Mouse (Mus musculus): Measurements from ENCODE around the gene Rasgrp3. TPM values are rescaled to one million over a fixed set of nuclear protein-coding genes. Genes with fewer than 3 reads are reported as not detected.

Rasgrp3 gene
- polyA plus RNA-seq, 1 experiment from 2014 or later, result 5.7 TPM

GRCm38 (mm10) chr17:75509257-75509656 lies 73.6 kb downstream of the Rasgrp3 start:
- Histone ChIP-seq H3K9ac (no peak overlapping the region), H3K27ac (no peak overlapping the region), H3K9me3 (no peaks in the 10 kb centered on the region), H3K27me3 (no peaks in the 10 kb centered on the region), H3K4me1 (no peaks in the 10 kb centered on the region), H3K36me3 (replicated peaks) (no peaks in the 10 kb centered on the region), H3K4me3 (replicated peaks) (no peak overlapping the region), H3K4me2 (no peak overlapping the region)
- no peak for ATAC-seq (ENCODE audit: low FRiP score)
- WGBS, result 95% methylated on average over 5 of the region's 5 CpGs

GRCm38 (mm10) chr17:75516591-75516990 lies 80.9 kb downstream of the Rasgrp3 start:
- no peaks in the 10 kb centered on the region for H3K27me3 ChIP-seq
- 84% methylated on average over 4 of the region's 4 CpGs for WGBS
- no peak overlapping the region for H3K9ac ChIP-seq
- H3K36me3 ChIP-seq (replicated peaks), result no peaks in the 10 kb centered on the region
- no peaks in the 10 kb centered on the region for H3K9me3 ChIP-seq
- no peak overlapping the region for H3K4me3 ChIP-seq (replicated peaks)
- H3K4me2 ChIP-seq, result no peak overlapping the region
- H3K4me1 ChIP-seq, result peaks cover 5% of the 10 kb centered on the region
- no peak for ATAC-seq (ENCODE audit: low FRiP score)
- no peak overlapping the region for H3K27ac ChIP-seq

- no peak overlapping the region for H3K27ac ChIP-seq
- peaks cover 6% of the 10 kb centered on the region for H3K4me1 ChIP-seq
- no peak overlapping the region for H3K9ac ChIP-seq
- no peak for ATAC-seq (ENCODE audit: low FRiP score)
- H3K4me3 ChIP-seq (replicated peaks), result no peak overlapping the region
- no peak overlapping the region for H3K4me2 ChIP-seq
- H3K27me3 ChIP-seq, result no peaks in the 10 kb centered on the region
- H3K36me3 ChIP-seq (replicated peaks), result no peaks in the 10 kb centered on the region
- WGBS, result 59% methylated on average over 8 of the region's 8 CpGs
- no peaks in the 10 kb centered on the region for H3K9me3 ChIP-seq
Measured at GRCm38 (mm10) chr17:75518181-75518901, 82.6 kb downstream of the Rasgrp3 start.

GRCm38 (mm10) chr17:75519239-75519900 lies 83.7 kb downstream of the Rasgrp3 start:
- H3K27ac ChIP-seq, result no peak overlapping the region
- H3K27me3 ChIP-seq, result no peaks in the 10 kb centered on the region
- H3K4me1 ChIP-seq, result peaks cover 6% of the 10 kb centered on the region
- no peaks in the 10 kb centered on the region for H3K36me3 ChIP-seq (replicated peaks)
- 90% methylated on average over 8 of the region's 8 CpGs for WGBS
- no peak for ATAC-seq (ENCODE audit: low FRiP score)
- no peak overlapping the region for H3K9ac ChIP-seq
- no peak overlapping the region for H3K4me2 ChIP-seq
- H3K4me3 ChIP-seq (replicated peaks), result no peak overlapping the region
- no peaks in the 10 kb centered on the region for H3K9me3 ChIP-seq

GRCm38 (mm10) chr17:75521236-75521842 lies 85.6 kb downstream of the Rasgrp3 start:
- H3K27ac ChIP-seq, result no peak overlapping the region
- peaks cover 6% of the 10 kb centered on the region for H3K4me1 ChIP-seq
- WGBS, result 15% methylated on average over 6 of the region's 6 CpGs
- no peak overlapping the region for H3K4me2 ChIP-seq
- no peak overlapping the region for H3K4me3 ChIP-seq (replicated peaks)
- no peaks in the 10 kb centered on the region for H3K9me3 ChIP-seq
- ATAC-seq (ENCODE audit: low FRiP score), result no peak
- H3K36me3 ChIP-seq (replicated peaks), result no peaks in the 10 kb centered on the region
- no peak overlapping the region for H3K9ac ChIP-seq
- no peaks in the 10 kb centered on the region for H3K27me3 ChIP-seq

GRCm38 (mm10) chr17:75522347-75523065 lies 86.8 kb downstream of the Rasgrp3 start:
- Histone ChIP-seq H3K27ac (no peak overlapping the region), H3K36me3 (replicated peaks) (no peaks in the 10 kb centered on the region), H3K4me2 (no peak overlapping the region), H3K27me3 (no peaks in the 10 kb centered on the region), H3K4me3 (replicated peaks) (no peak overlapping the region), H3K9ac (no peak overlapping the region), H3K9me3 (no peaks in the 10 kb centered on the region), H3K4me1 (peaks cover 6% of the 10 kb centered on the region)
- no peak for ATAC-seq (ENCODE audit: low FRiP score)
- WGBS, result 21% methylated on average over 9 of the region's 9 CpGs

- H3K27ac ChIP-seq, result no peak overlapping the region
- H3K4me3 ChIP-seq (replicated peaks), result no peak overlapping the region
- 67% methylated on average over 3 of the region's 3 CpGs for WGBS
- peaks cover 6% of the 10 kb centered on the region for H3K4me1 ChIP-seq
- H3K9ac ChIP-seq, result no peak overlapping the region
- ATAC-seq (ENCODE audit: low FRiP score), result no peak
- no peaks in the 10 kb centered on the region for H3K27me3 ChIP-seq
- H3K4me2 ChIP-seq, result no peak overlapping the region
- no peaks in the 10 kb centered on the region for H3K36me3 ChIP-seq (replicated peaks)
- H3K9me3 ChIP-seq, result no peaks in the 10 kb centered on the region
Measured at GRCm38 (mm10) chr17:75523812-75524211, 88.1 kb downstream of the Rasgrp3 start.

GRCm38 (mm10) chr17:75526411-75526810 lies 90.7 kb downstream of the Rasgrp3 start:
- no peak for ATAC-seq (ENCODE audit: low FRiP score)
- Histone ChIP-seq H3K9ac (no peak overlapping the region), H3K9me3 (0 out of 2 replicates have a peak, but pooled peaks cover 4% of the 10 kb centered on the region), H3K27me3 (no peaks in the 10 kb centered on the region), H3K4me3 (replicated peaks) (no peak overlapping the region), H3K36me3 (replicated peaks) (no peaks in the 10 kb centered on the region), H3K4me1 (peaks cover 2% of the 10 kb centered on the region), H3K4me2 (no peak overlapping the region), H3K27ac (no peak overlapping the region)
- 100% methylated on average over 1 of the region's 1 CpGs for WGBS

- Histone ChIP-seq H3K27ac (no peak overlapping the region), H3K4me3 (replicated peaks) (no peak overlapping the region), H3K36me3 (replicated peaks) (no peaks in the 10 kb centered on the region), H3K4me1 (no peaks in the 10 kb centered on the region), H3K4me2 (no peak overlapping the region), H3K27me3 (no peaks in the 10 kb centered on the region), H3K9me3 (0 out of 2 replicates have a peak, but pooled peaks cover 4% of the 10 kb centered on the region), H3K9ac (no peak overlapping the region)
- 89% methylated on average over 14 of the region's 14 CpGs for WGBS
- ATAC-seq (ENCODE audit: low FRiP score), result no peak
Measured at GRCm38 (mm10) chr17:75529222-75529935, 93.7 kb downstream of the Rasgrp3 start.

- Histone ChIP-seq H3K4me3 (replicated peaks) (no peak overlapping the region), H3K4me2 (no peak overlapping the region), H3K4me1 (no peaks in the 10 kb centered on the region), H3K36me3 (replicated peaks) (peaks cover 13% of the 10 kb centered on the region; the same call in 1 of the 2 replicates), H3K27ac (no peak overlapping the region), H3K9ac (no peak overlapping the region), H3K27me3 (no peaks in the 10 kb centered on the region), H3K9me3 (0 out of 2 replicates have a peak, but pooled peaks cover 4% of the 10 kb centered on the region)
- ATAC-seq (ENCODE audit: low FRiP score), result no peak
- 87% methylated on average over 6 of the region's 6 CpGs for WGBS
Measured at GRCm38 (mm10) chr17:75532469-75532986, 96.8 kb downstream of the Rasgrp3 start.

- Histone ChIP-seq H3K9ac (no peak overlapping the region), H3K4me3 (replicated peaks) (no peak overlapping the region), H3K9me3 (0 out of 2 replicates have a peak, but pooled peaks cover under 1% of the 10 kb centered on the region), H3K27me3 (no peaks in the 10 kb centered on the region), H3K4me1 (no peaks in the 10 kb centered on the region), H3K27ac (no peak overlapping the region), H3K36me3 (replicated peaks) (peaks cover 26% of the 10 kb centered on the region), H3K4me2 (no peak overlapping the region)
- no peak for ATAC-seq (ENCODE audit: low FRiP score)
- 79% methylated on average over 12 of the region's 12 CpGs for WGBS
Measured at GRCm38 (mm10) chr17:75534314-75535020, 98.8 kb downstream of the Rasgrp3 start.

All from forebrain, embryonic 12.5 days (tissue).